Mouse (Mus musculus) spleen, embryonic (tissue): ENCODE results near the gene Arhgap29.

ENCODE experiments used
- CTCF ChIA-PET: fragments of 350-600 bp; sonication (Branson Sonifier 250); formaldehyde crosslinking; loops from one replicate; lab custom pipeline; 2022; lab: Charles Lee

Arhgap29 gene

GRCm38 (mm10) chr3:121941204-121941745 is 11.1 kb upstream of the Arhgap29 start:
- CTCF ChIA-PET: no interaction called here

- CTCF ChIA-PET: no interaction called here
Measured at GRCm38 (mm10) chr3:121945957-121946356, 6.4 kb upstream of the Arhgap29 start.

- CTCF ChIA-PET: no interaction called here
Measured at GRCm38 (mm10) chr3:121946765-121947164, 5.6 kb upstream of the Arhgap29 start.

GRCm38 (mm10) chr3:121950139-121950538 is 2.2 kb upstream of the Arhgap29 start:
- CTCF ChIA-PET: no interaction called here

- CTCF ChIA-PET: no interaction called here
Measured at GRCm38 (mm10) chr3:121951116-121951515, 1.2 kb upstream of the Arhgap29 start.

- CTCF ChIA-PET: no interaction called here
Measured at GRCm38 (mm10) chr3:121953049-121953432, 700 bp downstream of the Arhgap29 start.

GRCm38 (mm10) chr3:121953433-121954161 is 1.3 kb downstream of the Arhgap29 start:
- CTCF ChIA-PET: no interaction called here

GRCm38 (mm10) chr3:121954421-121954820 is 2.1 kb downstream of the Arhgap29 start:
- CTCF ChIA-PET: no interaction called here

GRCm38 (mm10) chr3:121955527-121955926 is 3.2 kb downstream of the Arhgap29 start:
- CTCF ChIA-PET: no interaction called here

GRCm38 (mm10) chr3:121956789-121957188 is 4.4 kb downstream of the Arhgap29 start:
- CTCF ChIA-PET: interaction anchor here (0.9 kb wide), 1 partner anchor 337 kb away, joined by 3 read pairs; no protein-coding TSS in a partner anchor

- CTCF ChIA-PET: no interaction called here
Measured at GRCm38 (mm10) chr3:121957606-121958344, 5.4 kb downstream of the Arhgap29 start.

GRCm38 (mm10) chr3:121964173-121964572 is 11.8 kb downstream of the Arhgap29 start:
- CTCF ChIA-PET: no interaction called here

GRCm38 (mm10) chr3:121967681-121968476 is 15.5 kb downstream of the Arhgap29 start:
- CTCF ChIA-PET: no interaction called here

- CTCF ChIA-PET: interaction anchor here (0.6 kb wide), 1 partner anchor 827 kb away, joined by 3 read pairs; no protein-coding TSS in a partner anchor
Measured at GRCm38 (mm10) chr3:121968621-121969020, 16.3 kb downstream of the Arhgap29 start.

GRCm38 (mm10) chr3:121969451-121969850 is 17.1 kb downstream of the Arhgap29 start:
- CTCF ChIA-PET: no interaction called here

- CTCF ChIA-PET: no interaction called here
Measured at GRCm38 (mm10) chr3:121973761-121974160, 21.4 kb downstream of the Arhgap29 start.

GRCm38 (mm10) chr3:121975381-121975780 is 23.0 kb downstream of the Arhgap29 start:
- CTCF ChIA-PET: no interaction called here

GRCm38 (mm10) chr3:121981306-121981705 is 29.0 kb downstream of the Arhgap29 start:
- CTCF ChIA-PET: no interaction called here

- CTCF ChIA-PET: no interaction called here
Measured at GRCm38 (mm10) chr3:121982450-121982849, 30.1 kb downstream of the Arhgap29 start.

- CTCF ChIA-PET: no interaction called here
Measured at GRCm38 (mm10) chr3:121995125-121995524, 42.8 kb downstream of the Arhgap29 start.

GRCm38 (mm10) chr3:121999934-122000333 is 47.6 kb downstream of the Arhgap29 start:
- CTCF ChIA-PET: no interaction called here

GRCm38 (mm10) chr3:122001568-122001967 is 49.2 kb downstream of the Arhgap29 start:
- CTCF ChIA-PET: no interaction called here
